Comparison of ENCODE assay signal across 8 mouse cellular contexts in genomic region chr17:29356479-29356856, GRCm38 (mm10). TPM values are rescaled to one million over a fixed set of nuclear protein-coding genes. Genes with fewer than 3 reads are reported as not detected.
A peak's percentile ranks its signal among the peaks of the same experiment; 100 is the strongest.
DNase-seq lines count a peak whose midpoint lies in the region; ATAC-seq and TF ChIP-seq lines count a peak whose summit lies in the region.

No protein-coding gene starts in this region.

- WGBS in forebrain, embryonic 12.5 days: 0% methylated on average over 11 of the region's 11 CpGs
- WGBS in hindbrain, embryonic 12.5 days: 0% methylated on average over 11 of the region's 11 CpGs
- WGBS in limb, embryonic 11.5 days: under 1% methylated on average over 11 of the region's 11 CpGs
- under 1% methylated on average over 11 of the region's 11 CpGs for WGBS in midbrain, embryonic 13.5 days

- peaks cover 2 to 10% of the 10 kb centered on the region in 2 experiments; a peak in 1 of 4 replicates for H3K4me1 ChIP-seq in ES-E14 (ENCODE audit: control insufficient read depth in 2 of 2, insufficient read depth in 2 of 2, low read length in 2 of 2, poor library complexity in 1 of 2)
- peaks cover 35% of the 10 kb centered on the region for H3K4me1 ChIP-seq in forebrain, embryonic 12.5 days
- H3K4me1 ChIP-seq in hindbrain, embryonic 12.5 days: peaks cover 28% of the 10 kb centered on the region
- peaks cover 17% of the 10 kb centered on the region for H3K4me1 ChIP-seq in limb, embryonic 11.5 days (ENCODE audit: control insufficient read depth, insufficient read depth, low read length)
- H3K4me1 ChIP-seq in midbrain, embryonic 13.5 days (replicated peaks): peaks cover 40% of the 10 kb centered on the region

- H3K9me3 ChIP-seq in ES-E14 (ENCODE audit: control insufficient read depth, insufficient read depth, low read depth, low read length): no peaks in the 10 kb centered on the region
- H3K9me3 ChIP-seq in forebrain, embryonic 12.5 days: no peaks in the 10 kb centered on the region
- H3K9me3 ChIP-seq in hindbrain, embryonic 12.5 days (replicated peaks): no peaks in the 10 kb centered on the region
- H3K9me3 ChIP-seq in limb, embryonic 11.5 days (ENCODE audit: control insufficient read depth, low read length): no peaks in the 10 kb centered on the region
- H3K9me3 ChIP-seq in midbrain, embryonic 13.5 days: no peaks in the 10 kb centered on the region

- no peak overlapping the region for H3K27ac ChIP-seq in ES-E14 (ENCODE audit: insufficient read depth, low read depth, low read length, poor library complexity, severe bottlenecking)
- peak overlapping the region; percentile 99 for H3K27ac ChIP-seq in forebrain, embryonic 12.5 days
- H3K27ac ChIP-seq in hindbrain, embryonic 12.5 days: peak overlapping the region; percentile 98
- H3K27ac ChIP-seq in limb, embryonic 11.5 days (replicated peaks; ENCODE audit: low read depth, low read length): peak overlapping the region; percentile 84
- peak overlapping the region; percentile 99 for H3K27ac ChIP-seq in midbrain, embryonic 13.5 days

- peak overlapping the region; percentile 62 for H3K4me2 ChIP-seq in forebrain, embryonic 12.5 days
- peak overlapping the region; percentile 55 for H3K4me2 ChIP-seq in hindbrain, embryonic 12.5 days (replicated peaks)
- peak overlapping the region; percentile 52 for H3K4me2 ChIP-seq in limb, embryonic 11.5 days (ENCODE audit: low read depth, severe bottlenecking)
- H3K4me2 ChIP-seq in midbrain, embryonic 13.5 days (replicated peaks): peak overlapping the region; percentile 63

- DNase-seq in 416B (ENCODE audit: low read depth) (peak; percentile 92), ES-E14 (ENCODE audit: low read depth, low spot score) (no peak)
- DNase-seq in limb, embryonic 11.5 days (ENCODE audit: low spot score): peak; percentile 84
- DNase-seq in telencephalon, adult 2 months (ENCODE audit: low read depth, low spot score): peak; percentile 74

- peak; percentile 95 for ATAC-seq in forebrain, embryonic 12.5 days (ENCODE audit: low FRiP score)
- peak; percentile 96 for ATAC-seq in hindbrain, embryonic 12.5 days (ENCODE audit: low FRiP score)
- ATAC-seq in limb, embryonic 11.5 days (ENCODE audit: insufficient number of reproducible peaks, low FRiP score, low TSS enrichment, low read depth): peak; percentile 78
- ATAC-seq in midbrain, embryonic 13.5 days: peak; percentile 97
- ATAC-seq in monocyte, adult 5-6 weeks (replicated peaks; ENCODE audit: insufficient number of reproducible peaks, low FRiP score, low TSS enrichment, poor library complexity, severe bottlenecking): no peak

- H3K9ac ChIP-seq in ES-E14 (ENCODE audit: insufficient read depth, low read depth, low read length, poor library complexity, severe bottlenecking): peak overlapping the region; percentile 36; the same call in 1 of the 2 replicates
- peak overlapping the region; percentile 48 for H3K9ac ChIP-seq in forebrain, embryonic 12.5 days
- H3K9ac ChIP-seq in hindbrain, embryonic 12.5 days: peak overlapping the region; percentile 57
- peak overlapping the region; percentile 22; the same call in 1 of the 2 replicates for H3K9ac ChIP-seq in limb, embryonic 11.5 days (ENCODE audit: low read length)
- H3K9ac ChIP-seq in midbrain, embryonic 13.5 days (replicated peaks): peak overlapping the region; percentile 69

- H3K4me3 ChIP-seq in ES-E14 (ENCODE audit: insufficient read depth in 1 of 2, low read depth in 1 of 2, low read length in 2 of 2, poor library complexity in 1 of 2, severe bottlenecking in 1 of 2): peak overlapping the region; percentile 47 to 66
- peak overlapping the region; percentile 37 for H3K4me3 ChIP-seq in forebrain, embryonic 12.5 days (replicated peaks)
- H3K4me3 ChIP-seq in hindbrain, embryonic 12.5 days: peak overlapping the region; percentile 32
- H3K4me3 ChIP-seq in limb, embryonic 11.5 days (ENCODE audit: low read depth, low read length): peak overlapping the region; percentile 22
- peak overlapping the region; percentile 38 for H3K4me3 ChIP-seq in midbrain, embryonic 13.5 days (replicated peaks)

- in situ Hi-C loops in ES-E14 (cut with MboI; ENCODE audit: low sequenced_read_pairs in 2 of 2, unreplicated experiment in 2 of 2): no loop called here

- H3K27me3 ChIP-seq in forebrain, embryonic 12.5 days: no peaks in the 10 kb centered on the region
- no peaks in the 10 kb centered on the region for H3K27me3 ChIP-seq in hindbrain, embryonic 12.5 days
- no peaks in the 10 kb centered on the region for H3K27me3 ChIP-seq in limb, embryonic 11.5 days (ENCODE audit: control insufficient read depth, insufficient read depth, low read length)
- no peaks in the 10 kb centered on the region for H3K27me3 ChIP-seq in midbrain, embryonic 13.5 days

- H3K36me3 ChIP-seq in ES-E14 (ENCODE audit: control insufficient read depth, insufficient read depth, low read length, poor library complexity, severe bottlenecking): no peaks in the 10 kb centered on the region
- no peaks in the 10 kb centered on the region for H3K36me3 ChIP-seq in forebrain, embryonic 12.5 days (replicated peaks)
- no peaks in the 10 kb centered on the region for H3K36me3 ChIP-seq in hindbrain, embryonic 12.5 days
- H3K36me3 ChIP-seq in limb, embryonic 11.5 days (ENCODE audit: control insufficient read depth, insufficient read depth, low read length): no peaks in the 10 kb centered on the region
- no peaks in the 10 kb centered on the region for H3K36me3 ChIP-seq in midbrain, embryonic 13.5 days

TF ChIP-seq in ES-E14, 5 proteins besides CTCF, POLR2A, EP300 and RAD21:
- TF ChIP-seq MAFK (IDR thresholded peaks at IDR 0.05; ENCODE audit: insufficient read depth, low read depth, low read length): no peak
- TF ChIP-seq CHD2 (IDR thresholded peaks at IDR 0.05; ENCODE audit: low read depth, low read length): no peak
- TF ChIP-seq HCFC1 (IDR thresholded peaks at IDR 0.05; ENCODE audit: borderline replicate concordance, insufficient read depth, low read length): no peak
- TF ChIP-seq ZC3H11A (IDR thresholded peaks at IDR 0.05; ENCODE audit: borderline replicate concordance, low read depth, low read length): no peak
- TF ChIP-seq ZNF384 (IDR thresholded peaks at IDR 0.05; ENCODE audit: low read depth, low read length): no peak

RNA-seq across cellular contexts. Expression of gene Fgd2, which starts 4.2 kb away (rescaled TPM):
- 1.9 and 3.8 TPM in 2 replicates for total RNA-seq in ES-E14 (2012; rRNA removed)
- 3.4 and 3.7 TPM in 2 replicates for polyA plus RNA-seq in forebrain, embryonic 12.5 days (2016; fragmentation: Nextera tagmentation; extraction: Ambion mirVana)
- polyA plus RNA-seq in hindbrain, embryonic 12.5 days (2016; fragmentation: Nextera tagmentation; extraction: Ambion mirVana): 4.3 and 7.0 TPM in 2 replicates
- 3.2 and 4.2 TPM in 2 replicates for polyA plus RNA-seq in limb, embryonic 11.5 days (2014; fragmentation: Nextera tagmentation; extraction: Ambion mirVana)
- polyA plus RNA-seq in midbrain, embryonic 13.5 days (2015; fragmentation: Nextera tagmentation; extraction: Ambion mirVana): 3.2 and 3.3 TPM in 2 replicates
- total RNA-seq in monocyte, adult 5-6 weeks (2017): 76.8 to 91.0 TPM (median 79.1 TPM) in 3 replicates

RNA-seq across cellular contexts. Expression of gene Mtch1, which starts 8.7 kb away (rescaled TPM):
- total RNA-seq in ES-E14 (2012; rRNA removed): 187 and 217 TPM in 2 replicates
- polyA plus RNA-seq in forebrain, embryonic 12.5 days (2016; fragmentation: Nextera tagmentation; extraction: Ambion mirVana): 381 and 393 TPM in 2 replicates
- 438 and 466 TPM in 2 replicates for polyA plus RNA-seq in hindbrain, embryonic 12.5 days (2016; fragmentation: Nextera tagmentation; extraction: Ambion mirVana)
- polyA plus RNA-seq in limb, embryonic 11.5 days (2014; fragmentation: Nextera tagmentation; extraction: Ambion mirVana): 318 and 321 TPM in 2 replicates
- polyA plus RNA-seq in midbrain, embryonic 13.5 days (2015; fragmentation: Nextera tagmentation; extraction: Ambion mirVana): 398 and 461 TPM in 2 replicates
- total RNA-seq in monocyte, adult 5-6 weeks (2017): 56.3 to 71.0 TPM (median 67.0 TPM) in 3 replicates

RNA-seq across cellular contexts. Expression of gene Pi16, which starts 39.0 kb away (rescaled TPM):
- 0.37 and 0.71 TPM in 2 replicates for total RNA-seq in ES-E14 (2012; rRNA removed)
- 1.8 and 2.2 TPM in 2 replicates for polyA plus RNA-seq in forebrain, embryonic 12.5 days (2016; fragmentation: Nextera tagmentation; extraction: Ambion mirVana)
- polyA plus RNA-seq in hindbrain, embryonic 12.5 days (2016; fragmentation: Nextera tagmentation; extraction: Ambion mirVana): 0.97 and 1.2 TPM in 2 replicates
- polyA plus RNA-seq in limb, embryonic 11.5 days (2014; fragmentation: Nextera tagmentation; extraction: Ambion mirVana): 0.19 and 0.21 TPM in 2 replicates
- polyA plus RNA-seq in midbrain, embryonic 13.5 days (2015; fragmentation: Nextera tagmentation; extraction: Ambion mirVana): 1.9 and 2.2 TPM in 2 replicates
- total RNA-seq in monocyte, adult 5-6 weeks (2017): 16.9 to 37.3 TPM (median 22.0 TPM) in 3 replicates
